Mouse (Mus musculus): ENCODE measurements around the gene Adamts2. TPM values are rescaled to one million over a fixed set of nuclear protein-coding genes. Genes with fewer than 3 reads are reported as not detected.
A peak's percentile ranks its signal among the peaks of the same experiment; 100 is the strongest.

Gene Adamts2
- polyA plus RNA-seq, 1 experiment: 2.9 TPM

DNA sequence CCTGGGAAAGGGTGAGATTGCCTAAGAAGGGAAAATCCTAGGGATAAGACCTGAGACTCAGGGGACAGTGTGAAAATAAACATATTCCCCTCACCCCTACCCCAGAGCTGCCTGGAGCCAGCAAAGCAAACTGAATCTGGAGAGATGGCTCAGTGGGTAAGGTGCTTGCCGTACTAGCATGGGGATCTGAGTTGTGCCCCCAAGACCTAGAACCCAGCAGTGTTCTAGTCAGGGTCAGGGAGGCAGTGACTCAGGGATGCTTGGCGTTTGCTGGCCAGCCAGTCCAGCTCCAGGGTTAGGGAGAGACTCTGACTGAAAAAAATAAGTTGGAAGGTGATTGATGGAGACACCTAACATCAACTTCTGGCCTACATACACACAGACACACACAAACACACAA, 5.3 kb upstream of the Adamts2 start:
- Histone ChIP-seq H3ac (ENCODE audit: control insufficient read depth, insufficient read length, low read depth) (no peak overlapping the region), H3K79me2 (ENCODE audit: control insufficient read depth, insufficient read depth) (no peaks in the 10 kb centered on the region), H3K4me3 (ENCODE audit: insufficient read depth, poor library complexity, severe bottlenecking) (no peak overlapping the region), H3K79me3 (ENCODE audit: low read depth) (no peaks in the 10 kb centered on the region), H3K27me3 (ENCODE audit: control insufficient read depth, insufficient read depth, insufficient read length) (peaks cover 13% of the 10 kb centered on the region), H3K36me3 (ENCODE audit: control insufficient read depth, insufficient read depth) (no peaks in the 10 kb centered on the region)
- no peak for TF ChIP-seq FOSL1 (IDR thresholded peaks at IDR 0.05; ENCODE audit: insufficient read depth, low read length, poor library complexity, severe bottlenecking)

DNA sequence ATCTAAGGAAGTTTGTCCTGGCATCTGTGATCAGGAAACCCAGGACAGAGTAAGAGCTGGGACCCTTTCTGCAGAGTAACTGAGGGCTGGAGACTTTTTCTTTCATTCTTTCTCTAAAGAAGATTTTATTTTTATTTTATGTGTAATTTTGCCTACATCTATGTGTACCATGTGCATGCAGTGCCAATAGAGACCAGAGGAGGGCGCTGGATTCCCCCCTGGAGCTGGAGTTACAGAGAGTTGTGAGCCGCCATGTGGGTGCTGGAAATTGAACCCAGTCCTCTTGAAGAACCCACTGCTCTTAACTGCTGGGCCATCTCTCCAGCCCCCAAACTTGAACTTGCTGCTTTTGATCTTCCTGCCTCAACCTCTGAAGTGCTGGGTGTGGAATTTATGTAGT, 2.7 kb upstream of the Adamts2 start:
- Histone ChIP-seq H3K79me3 (ENCODE audit: low read depth) (no peaks in the 10 kb centered on the region), H3K4me3 (ENCODE audit: insufficient read depth, poor library complexity, severe bottlenecking) (no peak overlapping the region), H3ac (ENCODE audit: control insufficient read depth, insufficient read length, low read depth) (no peak overlapping the region), H3K79me2 (ENCODE audit: control insufficient read depth, insufficient read depth) (no peaks in the 10 kb centered on the region), H3K36me3 (ENCODE audit: control insufficient read depth, insufficient read depth) (no peaks in the 10 kb centered on the region), H3K27me3 (ENCODE audit: control insufficient read depth, insufficient read depth, insufficient read length) (peaks cover 4% of the 10 kb centered on the region)
- TF ChIP-seq USF1 (IDR thresholded peaks at IDR 0.05; ENCODE audit: low read depth) (no peak), FOSL1 (IDR thresholded peaks at IDR 0.05; ENCODE audit: insufficient read depth, low read length, poor library complexity, severe bottlenecking) (no peak), CEBPB (IDR thresholded peaks at IDR 0.05; ENCODE audit: low read depth) (no peak), MAX (IDR thresholded peaks at IDR 0.05) (no peak), MYOG (IDR thresholded peaks at IDR 0.05; ENCODE audit: control insufficient read depth, extremely low read depth, insufficient read length) (no peak), MYOD1 (IDR thresholded peaks at IDR 0.05; ENCODE audit: control insufficient read depth, insufficient read length, low read depth) (no peak), CTCF (IDR thresholded peaks at IDR 0.05; ENCODE audit: control insufficient read depth, insufficient read depth, insufficient read length) (no peak)

- Histone ChIP-seq H3K79me2 (ENCODE audit: control insufficient read depth, insufficient read depth) (no peaks in the 10 kb centered on the region), H3ac (ENCODE audit: control insufficient read depth, insufficient read length, low read depth) (peak overlapping the region; percentile 51), H3K27me3 (ENCODE audit: control insufficient read depth, insufficient read depth, insufficient read length) (no peaks in the 10 kb centered on the region), H3K36me3 (ENCODE audit: control insufficient read depth, insufficient read depth) (no peaks in the 10 kb centered on the region), H3K79me3 (ENCODE audit: low read depth) (no peaks in the 10 kb centered on the region), H3K4me3 (ENCODE audit: insufficient read depth, poor library complexity, severe bottlenecking) (peak overlapping the region; percentile 29)
- TF ChIP-seq MAX (IDR thresholded peaks at IDR 0.05): no peak
- no peak for TF ChIP-seq FOSL1 (IDR thresholded peaks at IDR 0.05; ENCODE audit: insufficient read depth, low read length, poor library complexity, severe bottlenecking)
- TF ChIP-seq MYOD1 (IDR thresholded peaks at IDR 0.05; ENCODE audit: control insufficient read depth, insufficient read length, low read depth): no peak
- TF ChIP-seq CTCF (IDR thresholded peaks at IDR 0.05; ENCODE audit: control insufficient read depth, insufficient read depth, insufficient read length): no peak
Measured at GRCm38 (mm10) chr11:50602356-50603081, 635 bp downstream of the Adamts2 start.

DNA sequence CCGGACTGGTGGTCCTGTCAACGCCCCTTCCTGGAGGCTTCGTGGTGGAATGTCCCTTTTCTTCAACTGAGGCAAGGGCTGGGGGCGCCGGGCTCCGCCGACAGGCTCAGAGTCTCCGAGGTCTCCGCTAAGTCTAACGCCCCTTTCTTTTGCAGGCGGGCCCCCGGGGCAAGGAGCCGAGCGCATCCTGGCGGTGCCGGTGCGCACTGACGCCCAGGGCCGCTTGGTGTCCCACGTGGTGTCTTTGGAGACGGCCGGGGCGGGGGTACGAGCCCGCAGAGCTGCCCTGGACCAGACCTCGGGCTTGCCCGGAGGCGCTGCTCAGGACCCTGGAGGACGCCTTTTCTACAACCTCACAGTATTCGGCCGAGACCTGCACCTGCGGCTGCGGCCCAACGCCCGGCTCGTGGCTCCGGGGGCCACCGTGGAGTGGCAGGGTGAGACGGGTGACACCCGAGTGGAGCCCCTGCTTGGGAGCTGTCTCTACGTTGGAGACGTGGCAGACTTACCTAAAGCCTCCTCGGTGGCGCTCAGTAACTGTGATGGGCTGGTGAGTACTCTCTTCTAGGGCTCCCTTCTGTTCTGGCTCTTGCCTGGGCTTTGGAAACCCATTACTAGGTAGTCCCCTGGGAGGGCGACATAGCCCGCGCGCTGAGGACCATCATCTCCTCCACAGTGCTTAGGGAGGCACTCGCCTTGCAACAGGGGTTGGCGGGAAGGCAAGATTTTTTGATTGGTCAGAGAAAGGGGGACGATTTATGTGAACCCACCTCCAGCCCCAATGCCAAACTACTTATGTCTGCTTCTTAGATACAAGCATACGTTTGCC, 1.4 kb downstream of the Adamts2 start:
- TF ChIP-seq FOSL1 (IDR thresholded peaks at IDR 0.05; ENCODE audit: insufficient read depth, low read length, poor library complexity, severe bottlenecking) (no peak), CTCF (IDR thresholded peaks at IDR 0.05; ENCODE audit: control insufficient read depth, insufficient read depth, insufficient read length) (peak; percentile 59), MYOG (IDR thresholded peaks at IDR 0.05; ENCODE audit: control insufficient read depth, extremely low read depth, insufficient read length) (no peak), CEBPB (IDR thresholded peaks at IDR 0.05; ENCODE audit: low read depth) (no peak), MYOD1 (IDR thresholded peaks at IDR 0.05; ENCODE audit: control insufficient read depth, insufficient read length, low read depth) (no peak), MAX (IDR thresholded peaks at IDR 0.05) (no peak), USF1 (IDR thresholded peaks at IDR 0.05; ENCODE audit: low read depth) (no peak)
- Histone ChIP-seq H3K36me3 (ENCODE audit: control insufficient read depth, insufficient read depth) (no peaks in the 10 kb centered on the region), H3K27me3 (ENCODE audit: control insufficient read depth, insufficient read depth, insufficient read length) (no peaks in the 10 kb centered on the region), H3K79me2 (ENCODE audit: control insufficient read depth, insufficient read depth) (no peaks in the 10 kb centered on the region), H3ac (ENCODE audit: control insufficient read depth, insufficient read length, low read depth) (no peak overlapping the region), H3K4me3 (ENCODE audit: insufficient read depth, poor library complexity, severe bottlenecking) (no peak overlapping the region), H3K79me3 (ENCODE audit: low read depth) (no peaks in the 10 kb centered on the region)

DNA sequence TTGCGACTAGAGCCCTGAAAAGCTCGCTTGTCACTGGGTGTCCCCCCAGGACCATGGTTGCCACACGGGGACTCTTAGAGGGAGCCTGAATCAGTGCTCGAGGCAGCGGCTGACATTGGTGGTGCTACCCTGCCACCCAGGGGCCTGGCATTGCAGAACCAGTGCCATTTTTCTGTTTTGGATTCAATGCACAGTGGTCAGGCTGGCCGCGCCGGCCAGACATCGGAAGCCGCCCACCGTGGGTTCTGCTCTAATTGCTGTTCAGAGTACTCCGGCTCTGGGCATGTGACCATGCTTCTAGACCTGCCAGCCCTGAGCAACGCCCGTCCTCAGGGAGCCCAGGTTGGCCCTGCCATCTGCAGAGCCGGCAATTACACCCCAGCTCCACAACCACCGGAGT, 2.5 kb downstream of the Adamts2 start:
- Histone ChIP-seq H3K79me3 (ENCODE audit: low read depth) (no peaks in the 10 kb centered on the region), H3ac (ENCODE audit: control insufficient read depth, insufficient read length, low read depth) (no peak overlapping the region), H3K4me3 (ENCODE audit: insufficient read depth, poor library complexity, severe bottlenecking) (no peak overlapping the region), H3K79me2 (ENCODE audit: control insufficient read depth, insufficient read depth) (no peaks in the 10 kb centered on the region), H3K36me3 (ENCODE audit: control insufficient read depth, insufficient read depth) (no peaks in the 10 kb centered on the region), H3K27me3 (ENCODE audit: control insufficient read depth, insufficient read depth, insufficient read length) (no peaks in the 10 kb centered on the region)
- TF ChIP-seq MAX (IDR thresholded peaks at IDR 0.05): no peak
- TF ChIP-seq FOSL1 (IDR thresholded peaks at IDR 0.05; ENCODE audit: insufficient read depth, low read length, poor library complexity, severe bottlenecking): no peak
- TF ChIP-seq USF1 (IDR thresholded peaks at IDR 0.05; ENCODE audit: low read depth): no peak
- no peak for TF ChIP-seq CEBPB (IDR thresholded peaks at IDR 0.05; ENCODE audit: low read depth)
- no peak for TF ChIP-seq MYOG (IDR thresholded peaks at IDR 0.05; ENCODE audit: control insufficient read depth, extremely low read depth, insufficient read length)
- no peak for TF ChIP-seq MYOD1 (IDR thresholded peaks at IDR 0.05; ENCODE audit: control insufficient read depth, insufficient read length, low read depth)
- TF ChIP-seq CTCF (IDR thresholded peaks at IDR 0.05; ENCODE audit: control insufficient read depth, insufficient read depth, insufficient read length): no peak

All from C2C12 (cell line).